Mouse (Mus musculus) lung, embryonic 15.5 days (tissue): ENCODE measurements around the gene Hkdc1. TPM values are rescaled to one million over a fixed set of nuclear protein-coding genes. Genes with fewer than 3 reads are reported as not detected.

Experiments
- ATAC-seq: fragments of 200-750 bp; cut with Nextera tagmentation; 2 replicates; pipeline ENCODE4 v1.8.0; 2017; ENCODE audit warnings: moderate number of reproducible peaks, borderline replicate concordance; ENCODE audit not compliant: low FRiP score, low TSS enrichment; ENCODE audit errors: extremely low read depth
- H3K27ac ChIP-seq: fragments of 300-500 bp; sonication (generic); 2 replicates; pipeline ENCODE4 v1.5.1; 2015; ENCODE audit warnings: moderate library complexity, mild to moderate bottlenecking, inconsistent platforms
- H3K27me3 ChIP-seq: fragments of 300-500 bp; sonication (generic); 2 replicates; pipeline ENCODE4 v1.6.1; 2015; ENCODE audit warnings: inconsistent platforms
- H3K36me3 ChIP-seq: fragments of 300-500 bp; sonication (generic); 2 replicates; pipeline ENCODE4 v1.6.1; 2015; ENCODE audit warnings: inconsistent platforms
- H3K4me1 ChIP-seq: fragments of 300-500 bp; sonication (generic); 2 replicates; pipeline ENCODE4 v1.6.1; 2015; ENCODE audit warnings: inconsistent platforms
- H3K4me2 ChIP-seq: fragments of 300-500 bp; sonication (generic); 2 replicates; pipeline ENCODE4 v1.6.1; 2015; ENCODE audit warnings: inconsistent platforms, mild to moderate bottlenecking, moderate library complexity
- H3K4me3 ChIP-seq: fragments of 300-500 bp; sonication (generic); 2 replicates; pipeline ENCODE4 v1.5.1; 2015; ENCODE audit warnings: mild to moderate bottlenecking, inconsistent platforms
- H3K9ac ChIP-seq: fragments of 300-500 bp; sonication (generic); 2 replicates; pipeline ENCODE4 v1.6.1; 2015; ENCODE audit warnings: inconsistent platforms
- H3K9me3 ChIP-seq: fragments of 300-500 bp; sonication (generic); 2 replicates; pipeline ENCODE4 v1.6.1; 2016; ENCODE audit warnings: inconsistent platforms
- WGBS: fragments of 180-500 bp; shearing (Covaris S2); methylation state at CpG from one replicate; pipeline ENCODE4 v1.1.7; 2015; 5-methylcytosine and 5-hydroxymethylcytosine counted together
- polyA plus RNA-seq: library from polyadenylated mRNA; unstranded; fragments of >200 nt; fragmentation: Nextera tagmentation; extraction: Ambion mirVana; gene quantifications from 2 replicates; pipeline ENCODE4 v1.2.1, GENCODE M21; 2015

Gene Hkdc1
- polyA plus RNA-seq, 1 experiment from 2014 or later = 3.3 TPM

GRCm38 (mm10) chr10:62358827-62359226 is 63.5 kb downstream of the Hkdc1 start:
- no peak overlapping the region for H3K9ac ChIP-seq
- WGBS = 89% methylated on average over 7 of the region's 7 CpGs
- no peak overlapping the region for H3K27ac ChIP-seq
- H3K27me3 ChIP-seq = no peaks in the 10 kb centered on the region
- no peak for ATAC-seq
- no peak overlapping the region for H3K4me3 ChIP-seq
- H3K36me3 ChIP-seq = no peaks in the 10 kb centered on the region
- H3K4me1 ChIP-seq = no peaks in the 10 kb centered on the region
- H3K4me2 ChIP-seq = no peak overlapping the region
- H3K9me3 ChIP-seq = no peaks in the 10 kb centered on the region

- Histone ChIP-seq H3K4me1 (no peaks in the 10 kb centered on the region), H3K9me3 (no peaks in the 10 kb centered on the region), H3K36me3 (no peaks in the 10 kb centered on the region), H3K27me3 (no peaks in the 10 kb centered on the region), H3K27ac (no peak overlapping the region), H3K4me2 (no peak overlapping the region), H3K4me3 (no peak overlapping the region), H3K9ac (no peak overlapping the region)
- WGBS = 74% methylated on average over 17 of the region's 17 CpGs
- ATAC-seq = no peak
Measured at GRCm38 (mm10) chr10:62356105-62356730, 66.1 kb downstream of the Hkdc1 start.

- no peaks in the 10 kb centered on the region for H3K9me3 ChIP-seq
- no peak for ATAC-seq
- peaks cover 8% of the 10 kb centered on the region for H3K4me1 ChIP-seq
- H3K4me2 ChIP-seq = no peak overlapping the region
- no peaks in the 10 kb centered on the region for H3K36me3 ChIP-seq
- no peak overlapping the region for H3K27ac ChIP-seq
- WGBS = 43% methylated on average over 5 of the region's 5 CpGs
- no peak overlapping the region for H3K4me3 ChIP-seq
- no peak overlapping the region for H3K9ac ChIP-seq
- no peaks in the 10 kb centered on the region for H3K27me3 ChIP-seq
Measured at GRCm38 (mm10) chr10:62345147-62345546, 77.1 kb downstream of the Hkdc1 start.

- no peaks in the 10 kb centered on the region for H3K9me3 ChIP-seq
- no peak for ATAC-seq
- H3K9ac ChIP-seq = no peak overlapping the region
- no peaks in the 10 kb centered on the region for H3K27me3 ChIP-seq
- H3K4me2 ChIP-seq = no peak overlapping the region
- WGBS = 55% methylated on average over 9 of the region's 9 CpGs
- H3K4me3 ChIP-seq = no peak overlapping the region
- H3K27ac ChIP-seq = no peak overlapping the region
- H3K36me3 ChIP-seq = no peaks in the 10 kb centered on the region
- peaks cover 13% of the 10 kb centered on the region for H3K4me1 ChIP-seq
Measured at GRCm38 (mm10) chr10:62344004-62344752, 78.1 kb downstream of the Hkdc1 start.

- Histone ChIP-seq H3K9me3 (no peaks in the 10 kb centered on the region), H3K27me3 (no peaks in the 10 kb centered on the region), H3K36me3 (no peaks in the 10 kb centered on the region), H3K4me2 (no peak overlapping the region), H3K4me3 (no peak overlapping the region), H3K4me1 (peaks cover 24% of the 10 kb centered on the region), H3K9ac (no peak overlapping the region), H3K27ac (no peak overlapping the region)
- ATAC-seq = no peak
- WGBS = 80% methylated on average over 6 of the region's 6 CpGs
Measured at GRCm38 (mm10) chr10:62342512-62342911, 79.8 kb downstream of the Hkdc1 start.

GRCm38 (mm10) chr10:62341956-62342355 is 80.3 kb downstream of the Hkdc1 start:
- ATAC-seq = no peak
- no peak overlapping the region for H3K27ac ChIP-seq
- H3K9me3 ChIP-seq = no peaks in the 10 kb centered on the region
- H3K4me3 ChIP-seq = no peak overlapping the region
- no peak overlapping the region for H3K9ac ChIP-seq
- H3K4me1 ChIP-seq = peaks cover 29% of the 10 kb centered on the region
- H3K4me2 ChIP-seq = 0 out of 2 replicates have a peak overlapping the region, but pooled peaks have one; percentile 90
- no peaks in the 10 kb centered on the region for H3K27me3 ChIP-seq
- 83% methylated on average over 4 of the region's 4 CpGs for WGBS
- no peaks in the 10 kb centered on the region for H3K36me3 ChIP-seq

- peak overlapping the region; percentile 72 for H3K4me3 ChIP-seq
- H3K4me2 ChIP-seq = peak overlapping the region; percentile 90
- peak overlapping the region; percentile 94; the same call in 1 of the 2 replicates for H3K27ac ChIP-seq
- no peaks in the 10 kb centered on the region for H3K36me3 ChIP-seq
- peaks cover 36% of the 10 kb centered on the region for H3K4me1 ChIP-seq
- no peaks in the 10 kb centered on the region for H3K27me3 ChIP-seq
- H3K9ac ChIP-seq = peak overlapping the region; percentile 66
- ATAC-seq = no peak
- no peaks in the 10 kb centered on the region for H3K9me3 ChIP-seq
- WGBS = 28% methylated on average over 3 of the region's 3 CpGs
Measured at GRCm38 (mm10) chr10:62340991-62341390, 81.3 kb downstream of the Hkdc1 start.

GRCm38 (mm10) chr10:62340095-62340731 is 82.1 kb downstream of the Hkdc1 start:
- Histone ChIP-seq H3K4me3 (peak overlapping the region; percentile 72), H3K36me3 (no peaks in the 10 kb centered on the region), H3K27ac (peak overlapping the region; percentile 94), H3K4me1 (peaks cover 36% of the 10 kb centered on the region), H3K27me3 (no peaks in the 10 kb centered on the region), H3K9me3 (no peaks in the 10 kb centered on the region), H3K9ac (peak overlapping the region; percentile 66), H3K4me2 (peak overlapping the region; percentile 90)
- WGBS = under 1% methylated on average over 34 of the region's 38 CpGs
- peak; percentile 97 for ATAC-seq

- Histone ChIP-seq H3K9me3 (no peaks in the 10 kb centered on the region), H3K4me1 (peaks cover 36% of the 10 kb centered on the region), H3K27me3 (no peaks in the 10 kb centered on the region), H3K36me3 (no peaks in the 10 kb centered on the region), H3K27ac (peak overlapping the region; percentile 94; the same call in 1 of the 2 replicates), H3K4me3 (peak overlapping the region; percentile 72), H3K9ac (peak overlapping the region; percentile 52), H3K4me2 (peak overlapping the region; percentile 90)
- ATAC-seq = peak; percentile 39
- 2% methylated on average over 45 of the region's 45 CpGs for WGBS
Measured at GRCm38 (mm10) chr10:62339211-62340094, 82.8 kb downstream of the Hkdc1 start.

GRCm38 (mm10) chr10:62338626-62339025 is 83.7 kb downstream of the Hkdc1 start:
- ATAC-seq = no peak
- no peak overlapping the region for H3K27ac ChIP-seq

GRCm38 (mm10) chr10:62338176-62338575 is 84.1 kb downstream of the Hkdc1 start:
- 33% methylated on average over 9 of the region's 9 CpGs for whole genome bisulfite sequencing
- H3K4me1 ChIP-seq = peaks cover 36% of the 10 kb centered on the region

More at GRCm38 (mm10) chr10:62338626-62339025, 83.7 kb downstream of the Hkdc1 start:
- no peaks in the 10 kb centered on the region for H3K9me3 ChIP-seq
- H3K4me3 ChIP-seq = 0 out of 2 replicates have a peak overlapping the region, but pooled peaks have one; percentile 72
- peaks cover 36% of the 10 kb centered on the region for H3K4me1 ChIP-seq
- no peaks in the 10 kb centered on the region for H3K27me3 ChIP-seq
- no peak overlapping the region for H3K9ac ChIP-seq
- no peaks in the 10 kb centered on the region for H3K36me3 ChIP-seq
- H3K4me2 ChIP-seq = peak overlapping the region; percentile 90
- WGBS = 20% methylated on average over 5 of the region's 5 CpGs

More at GRCm38 (mm10) chr10:62338176-62338575, 84.1 kb downstream of the Hkdc1 start:
- ATAC-seq = no peak
- H3K27me3 ChIP-seq = no peaks in the 10 kb centered on the region
- H3K36me3 ChIP-seq = no peaks in the 10 kb centered on the region
- no peak overlapping the region for H3K9ac ChIP-seq
- H3K27ac ChIP-seq = no peak overlapping the region
- no peaks in the 10 kb centered on the region for H3K9me3 ChIP-seq
- peak overlapping the region; percentile 90; the same call in 1 of the 2 replicates for H3K4me2 ChIP-seq
- H3K4me3 ChIP-seq = no peak overlapping the region
